Mouse (Mus musculus): Measurements from ENCODE around the gene Plau.

Plau gene

DNA sequence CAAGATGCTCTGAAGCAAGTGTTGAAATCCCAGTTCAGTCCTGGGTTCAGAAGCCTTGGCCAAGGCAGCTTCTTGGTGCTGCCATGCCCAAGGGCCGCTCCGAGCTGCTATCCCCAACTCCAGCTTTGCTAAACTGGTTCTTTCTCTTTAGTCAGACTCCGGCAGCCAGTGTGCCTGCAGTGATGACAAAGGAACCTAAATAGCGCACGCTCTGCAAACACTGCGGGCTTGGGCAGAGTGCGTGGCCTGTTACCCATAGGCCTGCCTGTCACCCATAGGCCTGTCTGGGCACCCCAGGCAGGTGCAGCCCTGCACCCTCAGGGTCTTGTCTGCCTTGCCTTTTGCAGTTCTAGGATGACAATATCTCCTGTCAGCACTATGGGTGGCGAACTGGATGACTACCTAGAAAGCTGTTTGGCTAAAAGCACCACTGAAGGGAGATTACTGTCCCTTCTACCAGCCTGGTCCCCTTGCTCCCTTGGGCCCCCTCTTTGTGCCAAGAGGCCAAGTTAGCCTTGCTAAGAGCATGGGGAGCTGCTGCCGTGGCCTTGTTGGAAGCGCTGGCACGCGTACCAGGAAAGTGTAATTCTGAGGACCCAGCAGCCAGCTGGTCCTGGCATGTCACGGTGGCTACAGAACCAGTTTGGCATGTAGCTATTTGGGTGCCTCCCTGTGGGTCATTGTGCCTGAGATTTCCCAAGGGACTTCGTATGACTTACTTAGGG lies 30.2 kb upstream of the Plau start:
- DNase-seq = peak; percentile 61

DNA sequence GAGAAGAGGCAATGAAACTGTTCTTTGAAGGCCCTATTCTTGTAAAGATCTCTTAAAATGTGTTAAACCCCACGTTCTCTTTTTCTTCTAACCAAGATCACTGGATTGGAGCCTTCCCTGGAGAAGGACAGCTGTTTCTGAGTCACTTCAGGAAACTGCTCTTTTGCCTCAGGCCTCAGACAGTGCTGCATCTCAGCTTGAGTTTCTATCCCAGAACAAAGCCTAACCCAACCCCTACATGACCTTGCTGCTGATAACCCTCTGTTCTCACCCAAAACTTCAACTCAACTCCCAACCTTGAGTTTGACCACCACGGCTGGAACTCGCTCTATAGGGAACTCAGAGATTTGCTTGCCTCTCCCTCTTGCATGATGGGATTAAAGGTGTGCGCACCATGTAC lies 27.1 kb upstream of the Plau start:
- DNase-seq = no peak

DNA sequence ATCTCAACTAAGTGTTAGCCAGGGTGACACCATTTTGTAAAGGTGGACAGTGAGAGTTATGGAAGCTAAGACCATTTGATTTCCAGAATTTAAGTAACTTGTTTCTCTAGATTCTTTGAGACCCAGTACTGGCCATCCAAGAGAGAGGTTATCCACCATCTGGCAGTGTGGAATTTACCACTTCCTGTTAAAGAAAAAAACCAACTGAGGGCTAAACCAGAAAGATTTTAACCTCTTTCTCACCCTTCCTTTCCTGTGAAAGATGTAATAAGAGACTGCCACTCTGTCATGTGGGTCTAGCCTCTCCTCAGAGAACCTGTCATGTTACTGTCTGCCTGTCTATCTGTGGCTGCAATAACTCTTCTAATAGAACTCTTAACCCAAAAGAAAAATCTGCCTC lies 26.6 kb upstream of the Plau start:
- DNase-seq = no peak

DNA sequence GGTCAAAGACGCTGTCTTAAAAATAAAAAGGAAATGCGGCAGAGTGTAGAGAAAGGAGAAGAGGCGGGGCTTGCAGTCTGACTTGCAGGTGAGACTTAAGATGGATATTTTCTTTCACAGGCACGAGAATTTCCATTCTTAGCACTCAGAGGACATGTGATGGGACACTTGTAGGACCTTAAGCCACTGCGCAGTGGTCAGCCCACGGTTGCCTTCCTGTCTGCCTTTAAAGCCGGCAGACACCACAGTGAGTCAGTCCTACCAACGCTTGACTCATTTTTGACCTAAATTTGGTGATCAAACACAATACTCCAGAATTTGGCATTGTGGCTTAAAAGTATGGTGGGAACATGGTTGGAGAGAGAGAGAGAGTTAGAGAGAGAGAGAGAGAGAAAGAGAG lies 25.2 kb upstream of the Plau start:
- DNase-seq = no peak

DNA sequence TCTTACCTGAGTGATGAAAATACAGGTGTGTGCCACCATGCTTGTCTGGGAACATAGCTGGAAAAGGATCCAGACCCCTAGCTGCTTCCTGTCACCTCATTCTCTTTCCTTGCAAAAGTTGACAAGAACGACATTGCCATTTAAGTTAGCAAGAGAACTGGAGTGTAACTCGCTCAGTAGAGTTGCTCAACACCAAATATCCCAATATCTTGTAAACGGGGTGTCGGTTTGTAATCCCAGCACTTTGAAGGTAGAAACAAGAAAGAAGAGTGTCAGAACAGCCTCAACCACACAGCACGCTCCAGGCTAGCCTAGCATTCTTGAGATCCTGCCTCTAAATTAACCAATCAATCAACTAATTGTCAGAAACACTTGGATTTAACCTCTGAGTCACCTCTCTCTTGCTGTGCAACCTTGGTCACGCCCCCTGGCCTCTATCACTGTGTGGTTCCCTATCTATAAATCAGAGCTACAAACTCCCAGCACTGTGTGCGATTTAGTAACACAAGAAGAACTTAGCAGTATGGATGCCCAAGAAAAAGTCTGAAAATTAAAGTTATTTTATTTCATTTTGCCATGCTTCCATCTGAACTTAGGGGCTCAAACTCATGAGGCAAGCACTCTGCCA lies 24.6 kb upstream of the Plau start:
- DNase-seq = no peak

DNA sequence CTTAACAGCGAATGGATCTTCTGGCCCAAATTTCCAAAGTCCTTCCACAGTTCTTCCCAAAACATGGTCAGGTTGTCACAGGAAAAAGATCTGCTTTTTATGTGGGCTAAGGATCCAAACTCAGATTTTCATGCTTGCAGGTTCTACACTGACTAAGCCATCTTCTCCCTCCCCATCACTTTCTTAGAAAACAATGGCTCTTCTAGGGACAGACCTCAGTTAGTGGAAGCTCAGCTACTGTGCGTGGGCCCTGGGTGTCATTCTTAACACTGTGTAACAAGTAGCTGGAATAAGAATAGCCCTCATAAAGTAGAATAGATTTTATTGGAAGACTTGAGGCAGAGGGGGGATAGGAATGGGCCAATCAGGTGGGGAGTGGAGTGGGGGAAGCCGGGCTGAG lies 21.0 kb upstream of the Plau start:
- DNase-seq = no peak

DNA sequence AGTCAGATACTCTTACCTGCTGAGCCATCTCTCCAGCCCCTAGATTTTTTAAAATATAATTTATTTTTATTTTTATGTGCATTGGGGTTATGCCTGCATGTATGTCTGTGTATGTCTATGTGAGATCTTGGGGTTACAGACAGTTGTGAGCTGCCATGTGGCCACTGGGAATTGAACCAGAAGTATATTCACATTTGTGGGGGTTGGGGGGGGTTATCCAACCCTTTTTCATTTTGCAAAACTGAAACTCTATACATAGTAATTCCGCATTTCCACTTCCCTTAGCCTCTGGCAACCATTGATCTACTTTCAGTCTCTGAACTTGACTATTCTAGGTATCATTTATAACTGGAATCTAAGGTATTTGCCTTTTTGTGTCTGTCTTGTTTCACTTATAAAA lies 11.9 kb upstream of the Plau start:
- no peak for DNase-seq

DNA sequence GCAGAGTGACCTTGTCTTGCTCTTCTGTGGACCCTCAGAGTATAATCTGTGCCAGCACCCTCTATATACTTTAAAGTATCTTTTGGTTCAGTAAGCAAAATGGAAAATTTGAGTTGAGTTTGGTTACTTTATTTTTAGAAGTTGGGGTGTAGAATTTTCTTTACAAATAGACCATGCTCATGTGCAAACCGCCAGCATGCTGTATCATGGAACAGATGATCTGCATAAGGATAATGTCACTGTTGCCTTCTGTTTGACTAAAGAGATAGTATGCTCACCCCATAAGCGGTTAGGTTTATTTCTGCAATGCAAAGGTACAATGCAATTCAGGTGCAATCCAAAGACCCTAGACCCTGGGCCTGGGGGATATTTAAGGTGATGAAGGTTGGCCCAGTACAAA lies 10.9 kb upstream of the Plau start:
- DNase-seq = no peak

DNA sequence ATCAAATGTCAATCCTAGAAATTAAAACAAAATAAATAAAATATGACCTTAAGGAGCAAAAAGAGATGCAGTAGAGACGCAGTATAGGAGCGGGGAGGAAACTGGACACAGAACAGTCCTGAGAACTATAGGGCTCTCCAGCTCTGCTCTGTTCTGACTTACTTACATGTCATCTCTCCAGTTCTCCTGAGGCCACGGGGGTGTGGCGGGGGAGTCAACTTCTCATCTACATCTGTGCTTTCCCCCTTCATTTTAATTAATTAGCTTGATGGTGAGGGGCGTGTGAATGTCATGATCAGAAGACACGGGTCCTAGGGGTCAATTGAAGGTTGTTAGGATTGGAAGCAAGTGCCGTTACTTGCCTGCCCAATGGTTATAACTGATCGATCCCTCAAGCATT lies 9.4 kb upstream of the Plau start:
- no peak for DNase-seq

DNA sequence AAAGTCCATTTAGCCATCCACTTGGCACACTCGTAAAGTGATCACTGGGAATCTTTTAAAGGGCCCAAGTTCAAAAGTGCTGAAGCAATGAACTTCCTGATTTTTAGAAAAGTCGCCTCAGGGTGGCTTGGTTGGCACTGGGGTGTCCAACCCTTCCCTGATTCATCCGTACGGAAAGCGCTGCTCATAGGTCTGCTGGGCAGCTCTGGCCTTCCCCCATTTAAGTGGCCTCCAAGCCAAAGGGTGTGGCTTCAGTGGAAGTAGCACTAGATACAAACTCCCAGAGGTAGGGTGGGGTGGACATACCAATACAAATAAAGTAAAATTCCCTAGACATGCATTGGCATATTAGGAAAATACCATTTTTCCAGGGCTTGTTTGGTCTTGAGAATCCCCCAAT lies 9.0 kb upstream of the Plau start:
- no peak for DNase-seq

DNA sequence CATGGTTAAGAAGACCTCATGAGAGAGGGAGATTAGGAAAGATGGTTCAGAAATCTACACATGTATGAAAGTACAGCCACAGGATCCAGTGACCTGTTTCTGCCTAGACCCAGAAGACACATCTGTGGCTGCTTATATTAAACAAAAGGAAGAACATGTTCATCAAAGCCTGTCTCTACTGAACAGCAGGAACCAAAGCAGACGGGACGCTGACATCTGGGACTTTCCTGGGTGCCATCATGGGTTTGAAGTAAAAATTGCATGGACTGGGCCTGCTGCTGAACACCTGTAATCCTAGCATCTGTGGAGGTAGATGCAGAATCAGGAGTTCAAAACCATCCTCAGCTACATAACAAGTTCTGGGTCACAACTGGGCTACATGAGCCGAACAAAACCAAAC lies 7.9 kb upstream of the Plau start:
- DNase-seq = no peak

DNA sequence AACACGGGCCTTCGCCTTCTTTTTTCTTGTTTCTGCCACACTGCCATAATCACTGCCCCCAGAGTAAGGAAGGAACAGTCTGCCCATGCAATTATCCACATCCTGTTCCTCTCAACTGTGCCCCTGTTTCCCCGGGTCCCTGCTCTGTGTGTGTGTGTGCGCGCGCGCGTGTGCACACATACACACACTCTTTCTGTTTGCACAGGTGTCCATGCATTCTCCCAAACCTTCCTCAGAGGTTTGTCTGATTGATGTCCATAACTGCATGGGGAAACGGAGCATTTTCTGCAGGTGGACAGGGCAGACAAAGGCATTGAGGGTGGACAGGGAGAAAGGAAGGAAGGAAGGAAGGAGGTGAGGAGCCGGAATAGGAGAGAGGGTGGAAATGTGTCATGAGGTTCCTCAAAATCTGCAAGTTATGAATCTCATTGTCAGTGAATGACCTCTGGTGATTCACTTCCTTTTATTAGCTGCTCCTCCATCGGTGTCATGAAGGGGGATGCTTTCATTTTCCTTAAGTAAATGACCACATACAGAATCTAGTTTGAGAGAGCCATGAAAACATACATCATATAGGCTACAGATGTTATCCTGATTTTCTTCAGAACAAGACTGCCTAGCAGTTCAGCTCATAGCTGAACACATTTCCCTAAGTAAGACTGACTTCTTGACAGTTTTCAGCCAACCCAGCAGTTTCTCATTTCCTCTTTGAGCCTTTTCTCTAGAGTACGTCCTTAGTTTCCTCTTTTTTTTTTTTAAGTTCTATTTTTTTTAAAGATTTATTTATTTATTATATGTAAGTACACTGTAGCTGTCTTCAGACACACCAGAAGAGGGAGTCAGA lies 6.7 kb upstream of the Plau start:
- no peak for DNase-seq

DNA sequence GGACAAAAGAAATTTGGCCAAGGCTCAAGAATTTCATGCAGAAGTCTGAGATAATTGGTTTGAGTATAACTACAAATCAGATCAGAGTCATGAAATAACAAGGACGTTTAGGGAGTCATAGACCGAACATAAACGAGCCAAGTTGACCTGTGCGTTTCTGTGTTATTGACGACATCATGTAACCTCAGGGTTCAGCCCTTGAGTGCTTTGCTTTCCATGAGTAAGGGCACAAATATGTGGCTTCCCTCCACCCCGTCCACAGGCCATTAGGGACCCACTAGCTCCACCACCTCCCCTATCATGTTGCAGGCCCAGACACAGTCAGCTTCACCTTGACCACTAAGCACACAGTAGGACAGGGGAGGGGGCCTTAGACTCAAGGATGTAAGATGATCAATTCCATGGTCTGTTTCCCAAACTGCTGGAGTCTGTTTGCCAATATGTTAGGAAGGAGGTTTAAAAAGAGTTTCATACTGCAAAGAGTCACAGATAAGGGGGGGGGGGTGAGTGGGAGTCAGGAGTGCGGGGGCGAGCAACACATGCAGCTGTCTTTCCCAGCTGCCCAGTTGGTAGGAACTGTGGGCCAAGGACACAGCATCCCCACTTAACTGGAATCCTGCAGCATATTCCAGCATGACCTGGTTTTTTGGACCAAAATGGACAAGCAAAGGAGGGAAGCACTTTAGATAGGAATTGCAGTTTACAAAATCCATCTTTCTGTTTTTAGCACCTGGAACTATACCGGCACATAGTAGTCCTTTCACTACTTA lies 5.1 kb upstream of the Plau start:
- DNase-seq = no peak

DNA sequence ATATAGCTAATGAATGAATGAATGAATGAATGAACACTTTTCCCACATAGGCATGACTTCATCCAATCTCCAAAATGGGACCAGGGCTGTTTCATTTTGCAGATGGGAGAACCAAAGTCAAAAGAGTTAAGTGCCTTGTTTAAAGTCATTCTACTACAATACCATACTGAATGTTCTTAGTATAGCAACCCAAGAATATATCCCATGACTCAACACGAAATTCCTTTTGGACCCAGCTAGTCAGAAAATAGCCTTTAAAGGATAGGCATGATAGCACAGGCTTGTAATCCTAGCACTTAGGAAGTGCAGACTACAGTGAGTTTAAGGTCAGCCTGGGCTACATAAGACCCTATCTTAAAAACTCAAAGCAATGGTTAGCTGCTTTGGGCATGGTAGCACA lies 4.5 kb upstream of the Plau start:
- DNase-seq = no peak

DNA sequence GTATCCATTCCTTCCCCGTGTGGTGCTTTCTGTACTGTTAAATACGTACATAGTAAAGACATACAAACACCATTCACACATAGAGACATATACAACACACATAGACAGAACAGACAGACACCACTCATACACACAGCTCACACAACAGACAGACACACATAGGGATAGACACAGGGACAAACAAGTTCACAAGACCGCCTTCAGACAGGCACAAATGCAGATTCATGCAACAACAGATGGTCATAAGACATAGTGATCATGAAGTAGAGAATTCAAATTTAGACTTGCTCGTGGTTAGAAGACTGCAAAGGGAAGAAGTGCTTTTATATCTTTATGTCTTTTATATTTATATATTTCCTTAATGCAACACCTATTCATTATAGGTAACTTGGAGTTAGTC lies 2.9 kb upstream of the Plau start:
- no peak for DNase-seq

DNA sequence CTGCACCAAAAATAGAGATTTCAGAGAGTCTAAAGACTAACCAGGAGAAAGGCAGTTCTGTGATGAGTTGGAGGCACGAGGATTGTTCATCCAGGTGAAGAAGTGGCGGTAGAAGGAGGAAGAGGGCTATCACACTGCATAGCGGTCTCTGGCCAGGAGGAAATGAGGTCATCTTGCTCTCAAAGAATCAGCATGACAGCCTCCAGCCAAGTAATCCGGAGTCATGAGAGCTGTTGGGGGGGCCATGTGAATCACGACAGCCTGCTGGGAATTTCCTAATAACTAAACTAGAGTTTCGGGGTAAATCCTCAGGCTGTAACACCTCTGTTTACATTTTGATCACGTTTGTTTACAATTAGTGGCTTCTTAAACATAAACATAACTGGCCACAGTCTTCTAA lies 2.3 kb upstream of the Plau start:
- no peak for DNase-seq

DNA sequence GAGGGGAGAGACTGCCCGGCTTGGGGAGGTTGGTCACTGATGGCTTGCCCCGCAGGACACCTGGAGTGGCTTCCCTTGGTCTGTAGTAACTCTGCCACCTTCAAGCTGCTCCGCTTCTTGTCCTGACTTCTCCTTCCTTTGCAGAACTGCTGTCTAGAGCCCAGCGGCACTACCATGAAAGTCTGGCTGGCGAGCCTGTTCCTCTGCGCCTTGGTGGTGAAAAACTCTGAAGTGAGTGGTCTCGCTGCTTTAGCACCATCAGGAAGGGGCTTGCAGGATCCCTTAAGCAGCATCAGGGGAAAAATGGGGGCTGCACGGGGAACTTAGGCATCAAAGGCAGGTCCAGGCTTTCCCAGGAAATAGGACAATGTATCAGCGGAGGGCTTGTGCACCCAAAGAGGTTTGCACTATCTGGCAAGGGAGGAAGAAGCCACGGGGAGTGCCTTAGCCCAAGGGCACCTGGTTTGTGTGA lies 481 bp downstream of the Plau start:
- DNase-seq = no peak

DNA sequence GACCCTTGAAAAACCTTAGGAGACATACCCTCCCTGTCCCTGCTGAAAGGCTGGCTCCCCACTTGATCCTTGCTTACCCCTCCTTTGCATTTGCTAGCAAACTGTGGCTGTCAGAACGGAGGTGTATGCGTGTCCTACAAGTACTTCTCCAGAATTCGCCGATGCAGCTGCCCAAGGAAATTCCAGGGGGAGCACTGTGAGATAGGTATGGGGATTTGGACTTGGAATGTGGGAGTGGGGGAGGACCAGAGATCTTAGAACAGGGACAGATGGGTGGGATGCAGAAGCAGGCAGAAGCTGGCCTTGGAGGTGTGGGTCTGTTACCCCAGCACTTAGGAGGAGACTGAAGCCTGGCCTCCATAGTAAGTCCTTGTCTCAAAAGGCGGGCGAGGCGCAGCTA lies 1.2 kb downstream of the Plau start:
- DNase-seq = no peak

DNA sequence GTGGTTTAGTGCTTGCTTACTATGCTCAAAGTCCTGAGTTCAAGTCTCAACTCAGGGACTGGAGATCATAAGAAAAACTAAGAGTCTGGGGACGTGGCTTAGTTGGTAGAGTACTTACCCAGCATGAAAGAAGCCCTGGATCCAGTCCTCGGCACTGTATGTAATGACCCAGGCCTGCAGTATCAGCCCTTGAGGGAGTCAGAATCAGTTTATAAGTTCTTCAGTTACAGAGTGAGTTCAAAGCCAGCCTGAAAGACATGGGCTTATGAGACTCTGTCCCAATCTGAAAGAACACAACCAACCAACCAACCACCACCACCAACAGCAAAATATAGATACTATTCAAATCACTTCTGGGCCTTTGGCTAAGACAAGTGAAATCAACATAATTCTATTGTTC lies 5.1 kb downstream of the Plau start:
- no peak for DNase-seq

DNA sequence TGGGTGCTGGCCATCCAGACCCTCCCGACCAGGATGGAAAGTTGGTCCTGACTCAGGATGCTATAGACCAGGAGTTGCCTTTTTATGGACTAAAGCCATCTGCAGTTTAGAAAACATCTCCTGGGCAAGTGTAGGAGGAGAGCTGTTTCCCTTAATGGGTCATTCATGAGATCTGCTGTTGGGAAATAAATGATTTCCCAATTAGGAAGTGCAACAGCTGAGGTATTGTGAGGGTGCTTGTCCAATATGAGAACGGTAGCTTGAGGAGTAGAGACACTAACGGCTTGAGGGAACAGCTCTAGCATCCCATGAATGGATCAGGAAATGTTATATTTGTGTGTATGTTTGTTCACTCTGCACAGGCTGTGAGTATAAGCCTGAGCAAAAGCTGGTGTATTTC lies 6.2 kb downstream of the Plau start:
- no peak for DNase-seq

DNA sequence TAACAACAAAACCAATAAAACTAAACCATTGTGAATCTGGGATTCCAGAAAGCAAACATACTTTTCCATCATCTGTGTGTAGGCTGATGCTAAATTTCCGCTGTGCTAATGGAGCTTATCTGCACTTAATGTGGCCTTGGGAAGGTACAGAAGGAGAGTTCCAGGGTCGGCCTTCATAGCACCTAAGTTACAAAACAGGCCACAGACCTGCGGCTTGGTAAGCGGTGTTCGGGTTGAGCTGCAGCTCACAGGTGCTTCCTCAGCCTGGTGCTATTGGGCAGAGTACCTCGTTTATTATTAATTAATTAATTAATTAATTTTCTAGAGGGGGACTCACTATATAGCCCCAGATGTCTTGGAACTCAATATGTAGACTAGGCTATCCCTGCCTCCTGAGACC lies 7.7 kb downstream of the Plau start:
- DNase-seq = no peak

DNA sequence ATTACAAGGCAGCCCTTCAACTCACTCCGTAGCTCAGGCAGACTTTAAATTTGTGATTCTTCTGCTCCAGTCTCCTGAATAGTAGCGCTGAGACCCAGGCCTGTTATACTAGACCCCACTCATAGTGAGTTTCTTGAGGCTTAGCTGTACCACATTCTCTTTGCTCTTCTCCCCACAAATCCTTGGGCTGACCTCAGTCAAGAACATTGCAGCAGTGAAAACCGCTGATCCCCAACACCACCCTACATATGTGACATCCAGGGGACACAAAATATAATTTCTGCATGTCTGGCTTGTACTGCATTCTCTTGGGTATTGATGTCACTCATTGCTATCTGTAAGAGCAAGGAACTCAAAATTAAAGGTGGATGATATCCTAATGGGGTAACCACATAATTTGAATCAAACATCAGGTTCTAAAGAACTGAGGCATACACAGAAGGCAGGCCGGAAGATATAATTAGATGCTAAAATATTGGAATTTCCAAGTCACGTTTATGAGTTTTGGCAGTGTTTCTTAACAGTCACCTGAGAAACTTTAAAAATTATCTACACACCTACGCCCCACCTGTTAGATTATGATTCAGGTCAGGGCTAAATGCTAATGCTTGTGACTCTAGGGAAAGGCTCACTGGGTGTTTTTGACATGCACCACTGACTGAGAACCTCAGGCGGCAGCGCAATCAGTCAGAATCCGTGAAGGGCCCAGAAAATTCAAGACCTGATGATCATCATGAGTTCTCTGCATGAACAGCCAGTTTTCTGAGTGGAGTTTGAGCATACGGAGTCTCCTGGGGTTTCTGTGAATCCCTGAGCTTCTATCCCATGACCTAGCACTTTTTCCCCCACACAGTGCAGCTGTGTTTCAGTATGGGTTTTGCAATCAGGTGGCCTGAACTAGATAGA lies 8.5 kb downstream of the Plau start:
- DNase-seq = peak; percentile 69
